8 mouse cellular contexts compared by ENCODE assay signal in the genomic region with DNA sequence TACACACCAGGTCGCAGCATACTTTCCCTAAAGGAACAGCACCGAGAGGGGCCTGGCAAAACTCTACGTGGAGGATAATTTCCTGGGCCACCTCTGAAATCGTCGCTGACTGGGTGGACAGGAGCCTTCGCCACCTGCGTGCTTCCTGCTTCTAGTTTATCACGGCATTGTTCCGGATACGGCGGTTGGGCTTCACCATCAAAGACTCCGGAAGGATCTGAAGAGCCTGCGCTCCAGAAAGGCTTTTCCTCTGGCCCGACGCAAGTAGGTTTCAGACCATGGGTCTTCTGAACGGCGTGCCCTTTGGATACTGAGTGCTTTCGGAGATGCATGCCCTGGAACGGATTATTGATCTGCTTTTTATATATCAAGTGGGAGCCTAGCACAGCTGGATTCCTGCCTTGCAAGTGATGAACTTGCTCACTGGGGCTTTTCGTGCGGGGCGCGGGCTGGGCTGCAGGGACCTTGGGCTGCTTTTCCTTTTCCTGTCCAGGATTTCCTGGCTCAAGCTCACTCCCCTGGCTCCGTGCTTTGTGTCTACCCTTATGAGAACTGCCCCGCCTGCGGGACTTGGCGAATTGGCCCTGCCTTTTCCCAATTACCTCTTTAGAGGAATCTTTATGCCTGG. TPM values are rescaled to one million over a fixed set of nuclear protein-coding genes. Genes with fewer than 3 reads are reported as not detected.
DNase-seq lines count a peak whose midpoint lies in the region; ATAC-seq and TF ChIP-seq lines count a peak whose summit lies in the region.

No protein-coding gene starts in this region.

- H3K36me3 ChIP-seq in intestine, embryonic 16.5 days (ENCODE audit: control insufficient read depth, insufficient read depth, low read length) = no peaks in the 10 kb centered on the region
- no peaks in the 10 kb centered on the region for H3K36me3 ChIP-seq in liver, postnatal 0 days (replicated peaks; ENCODE audit: insufficient read depth, low read length)
- no peaks in the 10 kb centered on the region for H3K36me3 ChIP-seq in stomach, postnatal 0 days (ENCODE audit: control insufficient read depth, insufficient read depth, low read length)

- peak overlapping the region; percentile 21 for H3K4me3 ChIP-seq in intestine, embryonic 16.5 days (ENCODE audit: low read length)
- H3K4me3 ChIP-seq in liver, postnatal 0 days (ENCODE audit: low read depth, low read length) = peak overlapping the region; percentile 38
- peak overlapping the region; percentile 8; the same call in 1 of the 2 replicates for H3K4me3 ChIP-seq in stomach, postnatal 0 days (ENCODE audit: low read depth, low read length)

- no peaks in the 10 kb centered on the region for H3K27me3 ChIP-seq in intestine, embryonic 16.5 days (replicated peaks; ENCODE audit: control insufficient read depth, insufficient read depth, low read length)
- H3K27me3 ChIP-seq in liver, postnatal 0 days (ENCODE audit: insufficient read depth, low read length) = no peaks in the 10 kb centered on the region
- H3K27me3 ChIP-seq in stomach, postnatal 0 days (ENCODE audit: control insufficient read depth, insufficient read depth, low read length) = no peaks in the 10 kb centered on the region

- TF ChIP-seq CTCF in liver, postnatal 0 days (IDR thresholded peaks at IDR 0.05; ENCODE audit: low read depth) = no peak
- no peak for TF ChIP-seq CTCF in stomach, postnatal 0 days (IDR thresholded peaks at IDR 0.05; ENCODE audit: low read depth)

- H3K9me3 ChIP-seq in intestine, embryonic 16.5 days (ENCODE audit: control insufficient read depth, low read length) = no peaks in the 10 kb centered on the region
- H3K9me3 ChIP-seq in liver, postnatal 0 days (ENCODE audit: low read length) = no peaks in the 10 kb centered on the region
- H3K9me3 ChIP-seq in stomach, postnatal 0 days (ENCODE audit: control insufficient read depth, low read length) = no peaks in the 10 kb centered on the region

- no peak for TF ChIP-seq EP300 in liver, postnatal 0 days (IDR thresholded peaks at IDR 0.05; ENCODE audit: low read depth)
- TF ChIP-seq EP300 in stomach, postnatal 0 days (optimal IDR thresholded peaks at IDR 0.05) = no peak

- no peak for ATAC-seq in intestine, embryonic 16.5 days
- ATAC-seq in liver, postnatal 0 days = peak; percentile 43; the same call in 1 of the 2 replicates
- ATAC-seq in stomach, postnatal 0 days (ENCODE audit: low FRiP score, low TSS enrichment) = peak; percentile 51; the same call in 1 of the 2 replicates

- intact Hi-C loops in gastrocnemius, postnatal 14 days (cut with DNase I; ENCODE audit: low total_unique reads) = no loop called here

- 0 out of 2 replicates have a peak overlapping the region, but pooled peaks have one; percentile 26 for H3K9ac ChIP-seq in intestine, embryonic 16.5 days (ENCODE audit: low read depth, low read length)
- 0 out of 2 replicates have a peak overlapping the region, but pooled peaks have one; percentile 2 for H3K9ac ChIP-seq in liver, postnatal 0 days (replicated peaks)
- no peak overlapping the region; the same call in 1 of the 2 replicates for H3K9ac ChIP-seq in stomach, postnatal 0 days (ENCODE audit: low read length)

- peak overlapping the region; percentile 20; the same call in 1 of the 2 replicates for H3K27ac ChIP-seq in intestine, embryonic 16.5 days (ENCODE audit: low read length)
- peak overlapping the region; percentile 17; the same call in 1 of the 2 replicates for H3K27ac ChIP-seq in liver, postnatal 0 days (ENCODE audit: low read depth)
- H3K27ac ChIP-seq in stomach, postnatal 0 days (replicated peaks) = peak overlapping the region; percentile 35; the same call in 1 of the 2 replicates

- DNase-seq in ovary, postnatal 36 days (ENCODE audit: low spot score) = peak; percentile 35
- no peak for DNase-seq in ovary, adult 18-20 months (ENCODE audit: low spot score)
- DNase-seq in gastrocnemius, postnatal 14 days = peak; percentile 67
- DNase-seq in liver, postnatal 0 days = peak; percentile 33
- DNase-seq in stomach, postnatal 0 days (ENCODE audit: low spot score) = no peak
- no peak for DNase-seq in layer of hippocampus, postnatal 36 days
- no peak for DNase-seq in right cerebral cortex, postnatal 25 days

- H3K4me1 ChIP-seq in intestine, embryonic 16.5 days (ENCODE audit: control insufficient read depth, insufficient read depth, low read length) = no peaks in the 10 kb centered on the region
- H3K4me1 ChIP-seq in liver, postnatal 0 days (ENCODE audit: insufficient read depth) = peaks cover 10% of the 10 kb centered on the region; the same call in 1 of the 2 replicates
- no peaks in the 10 kb centered on the region for H3K4me1 ChIP-seq in stomach, postnatal 0 days (replicated peaks; ENCODE audit: control insufficient read depth, insufficient read depth)

- WGBS in intestine, embryonic 16.5 days = 53% methylated on average over 27 of the region's 27 CpGs
- WGBS in liver, postnatal 0 days (ENCODE audit: insufficient replicate concordance) = 22% methylated on average over 27 of the region's 27 CpGs
- WGBS in stomach, postnatal 0 days = 60% methylated on average over 27 of the region's 27 CpGs

- peak overlapping the region; percentile 40 for H3K4me2 ChIP-seq in intestine, embryonic 16.5 days (ENCODE audit: low read depth, low read length)
- H3K4me2 ChIP-seq in liver, postnatal 0 days (ENCODE audit: low read depth, low read length) = peak overlapping the region; percentile 69
- H3K4me2 ChIP-seq in stomach, postnatal 0 days (replicated peaks; ENCODE audit: low read depth) = peak overlapping the region; percentile 36

RNA-seq across cellular contexts. Expression of a gene that starts 14.1 kb away (rescaled TPM):
- 10 to 100 TPM; 49.2 to 50.9 TPM for total RNA-seq in gastrocnemius, postnatal 14 days (2021)
- polyA plus RNA-seq in intestine, embryonic 16.5 days (2015; fragmentation: Nextera tagmentation; extraction: Ambion mirVana) = 94.5 and 96.3 TPM in 2 replicates
- 33.7 and 35.3 TPM in 2 replicates for polyA plus RNA-seq in liver, postnatal 0 days (2015; fragmentation: Nextera tagmentation; extraction: Ambion mirVana)
- polyA plus RNA-seq in stomach, postnatal 0 days (2015; fragmentation: Nextera tagmentation; extraction: Ambion mirVana) = 80.6 and 81.2 TPM in 2 replicates
- total RNA-seq in layer of hippocampus, postnatal 36 days (2021) = 100 to 1,000 TPM in 1 of 2 experiments, 10 to 100 TPM in 1; 86.6 to 101 TPM

Comparison
In these comparisons a context has a peak if more than half of its experiments do, and no peak if none do; other contexts are left out.
1. DNase-seq: peak in ovary, postnatal 36 days (single experiment), gastrocnemius, postnatal 14 days (single experiment) and liver, postnatal 0 days (single experiment); none in ovary, adult 18-20 months (single experiment), stomach, postnatal 0 days (single experiment), layer of hippocampus, postnatal 36 days (0 of 2) and right cerebral cortex, postnatal 25 days (single experiment).
2. Peak in every context shown above with its lines, with median percentiles within 50 percentile points of each other: H3K27ac ChIP-seq, H3K4me2 ChIP-seq and H3K4me3 ChIP-seq.